Mouse (Mus musculus) neural tube, embryonic 15.5 days (tissue): ENCODE results near the gene Cartpt. TPM values are rescaled to one million over a fixed set of nuclear protein-coding genes. Genes with fewer than 3 reads are reported as not detected.
"Not testable (repeated sequence)": the region's sequence is repeated elsewhere in the genome, so short reads cannot be mapped to it uniquely, and the experiment has no call there.

Experiments used
- ATAC-seq: fragments of 200-750 bp; cut with Nextera tagmentation; 2 replicates; pipeline ENCODE4 v1.8.0; 2017; ENCODE audit warnings: mild to moderate bottlenecking, moderate TSS enrichment, moderate library complexity; ENCODE audit not compliant: low FRiP score
- H3K27ac ChIP-seq: fragments of 300-500 bp; sonication (generic); replicated peaks from 2 replicates; pipeline ENCODE4 v1.5.1; 2015; ENCODE audit warnings: mild to moderate bottlenecking, inconsistent platforms
- H3K27me3 ChIP-seq: fragments of 300-500 bp; sonication (generic); replicated peaks from 2 replicates; pipeline ENCODE4 v1.6.1; 2015; ENCODE audit warnings: inconsistent platforms
- H3K36me3 ChIP-seq: fragments of 300-500 bp; sonication (generic); 2 replicates; pipeline ENCODE4 v1.6.1; 2015; ENCODE audit warnings: inconsistent platforms
- H3K4me1 ChIP-seq: fragments of 300-500 bp; sonication (generic); 2 replicates; pipeline ENCODE4 v1.6.1; 2015; ENCODE audit warnings: inconsistent platforms
- H3K4me2 ChIP-seq: fragments of 300-500 bp; sonication (generic); 2 replicates; pipeline ENCODE4 v1.6.1; 2015; ENCODE audit warnings: inconsistent platforms, mild to moderate bottlenecking, moderate library complexity
- H3K4me3 ChIP-seq: fragments of 300-500 bp; sonication (generic); replicated peaks from 2 replicates; pipeline ENCODE4 v1.5.1; 2015; ENCODE audit warnings: mild to moderate bottlenecking, inconsistent platforms
- H3K9ac ChIP-seq: fragments of 300-500 bp; sonication (generic); replicated peaks from 2 replicates; pipeline ENCODE4 v1.6.1; 2015; ENCODE audit warnings: mild to moderate bottlenecking, inconsistent platforms
- H3K9me3 ChIP-seq: fragments of 300-500 bp; sonication (generic); replicated peaks from 2 replicates; pipeline ENCODE4 v1.6.1; 2016; ENCODE audit warnings: inconsistent platforms
- WGBS: fragments of 180-500 bp; shearing (Covaris S2); methylation state at CpG from one replicate; pipeline ENCODE4 v1.1.7; 2015; ENCODE audit warnings: mixed read lengths; 5-methylcytosine and 5-hydroxymethylcytosine counted together
- polyA plus RNA-seq: library from polyadenylated mRNA; unstranded; fragments of >200 nt; fragmentation: Nextera tagmentation; extraction: Ambion mirVana; gene quantifications from 2 replicates; pipeline ENCODE4 v1.2.1, GENCODE M21; 2015

Cartpt gene
- polyA plus RNA-seq, 1 experiment from 2014 or later: 86.7 TPM

- Histone ChIP-seq H3K4me2 (peak overlapping the region; percentile 67), H3K27ac (no peak overlapping the region), H3K27me3 (peaks cover 33% of the 10 kb centered on the region), H3K9me3 (no peaks in the 10 kb centered on the region), H3K9ac (peak overlapping the region; percentile 33), H3K4me3 (peak overlapping the region; percentile 40), H3K4me1 (peaks cover 14% of the 10 kb centered on the region), H3K36me3 (no peaks in the 10 kb centered on the region)
- WGBS: 6% methylated on average over 38 of the region's 38 CpGs
- peak; percentile 31; the same call in 1 of the 2 replicates for ATAC-seq
These were observed 978 bp downstream of the Cartpt start for GRCm38 (mm10) chr13:99899670-99900556.

- 20% methylated on average over 14 of the region's 14 CpGs for WGBS
These were observed 2.1 kb downstream of the Cartpt start for GRCm38 (mm10) chr13:99898816-99899215.

DNA sequence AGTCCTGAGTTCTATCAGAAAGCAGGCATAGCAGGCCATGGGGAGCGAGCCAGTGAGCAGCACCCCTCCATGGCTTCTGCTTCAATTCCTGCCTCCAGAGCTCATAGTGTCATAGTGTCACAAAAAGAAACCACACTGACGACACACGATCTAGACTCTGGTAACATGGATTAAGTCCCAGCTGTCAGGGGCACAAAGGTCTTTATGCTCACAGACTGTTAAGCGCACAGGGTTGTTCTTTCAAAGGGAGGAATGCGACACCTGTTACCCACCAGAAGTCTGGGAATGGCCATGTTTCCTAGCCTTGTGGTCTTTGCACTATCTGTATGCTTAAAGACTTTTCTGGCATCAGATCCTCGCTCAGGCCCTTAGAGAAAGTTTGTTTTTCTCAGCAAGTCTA is 15.3 kb downstream of the Cartpt start:
- Histone ChIP-seq H3K27me3 (no peaks in the 10 kb centered on the region), H3K36me3 (no peaks in the 10 kb centered on the region), H3K4me2 (no peak overlapping the region), H3K9me3 (no peaks in the 10 kb centered on the region), H3K4me1 (no peaks in the 10 kb centered on the region), H3K4me3 (no peak overlapping the region), H3K9ac (no peak overlapping the region), H3K27ac (no peak overlapping the region)
- WGBS: 80% methylated on average over 6 of the region's 6 CpGs
- no peak for ATAC-seq

More at GRCm38 (mm10) chr13:99898816-99899215, 2.1 kb downstream of the Cartpt start:
- Histone ChIP-seq H3K27ac (no peak overlapping the region), H3K4me3 (no peak overlapping the region), H3K36me3 (no peaks in the 10 kb centered on the region), H3K4me2 (peak overlapping the region; percentile 28), H3K4me1 (peaks cover 14% of the 10 kb centered on the region), H3K27me3 (peaks cover 33% of the 10 kb centered on the region), H3K9me3 (no peaks in the 10 kb centered on the region), H3K9ac (no peak overlapping the region)
- ATAC-seq: no peak

GRCm38 (mm10) chr13:99881774-99882173 is 19.1 kb downstream of the Cartpt start:
- not testable (repeated sequence) for H3K9ac ChIP-seq, H3K9me3 ChIP-seq, H3K27me3 ChIP-seq, ATAC-seq, H3K4me2 ChIP-seq, H3K4me3 ChIP-seq, H3K27ac ChIP-seq, H3K36me3 ChIP-seq, H3K4me1 ChIP-seq
- WGBS: 74% methylated on average over 8 of the region's 8 CpGs

DNA sequence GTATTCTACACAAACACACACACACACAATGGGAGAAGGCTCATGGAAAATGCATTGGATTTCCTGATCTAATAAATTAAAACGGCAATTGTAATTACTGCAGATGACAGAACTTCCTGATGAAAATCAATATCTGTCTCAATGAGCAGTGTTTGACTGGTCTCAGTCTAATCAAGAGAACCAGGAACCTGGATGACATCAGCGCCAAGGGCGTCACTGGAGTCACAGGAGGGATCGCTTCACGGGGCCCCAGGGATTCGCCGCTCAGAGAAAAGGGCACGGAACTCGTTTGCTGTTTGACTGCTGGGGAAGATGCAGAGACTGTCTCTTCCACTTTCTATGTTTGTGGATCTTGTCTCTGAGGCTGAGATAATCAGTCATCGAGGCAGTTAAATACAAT is 21.2 kb downstream of the Cartpt start:
- Histone ChIP-seq H3K4me3 (no peak overlapping the region), H3K27ac (0 out of 2 replicates have a peak overlapping the region, but pooled peaks have one; percentile 28), H3K4me1 (peaks cover 2% of the 10 kb centered on the region; the same call in 1 of the 2 replicates), H3K36me3 (no peaks in the 10 kb centered on the region), H3K9me3 (no peaks in the 10 kb centered on the region), H3K27me3 (no peaks in the 10 kb centered on the region), H3K4me2 (no peak overlapping the region), H3K9ac (no peak overlapping the region)
- 68% methylated on average over 10 of the region's 10 CpGs for WGBS
- ATAC-seq: no peak

DNA sequence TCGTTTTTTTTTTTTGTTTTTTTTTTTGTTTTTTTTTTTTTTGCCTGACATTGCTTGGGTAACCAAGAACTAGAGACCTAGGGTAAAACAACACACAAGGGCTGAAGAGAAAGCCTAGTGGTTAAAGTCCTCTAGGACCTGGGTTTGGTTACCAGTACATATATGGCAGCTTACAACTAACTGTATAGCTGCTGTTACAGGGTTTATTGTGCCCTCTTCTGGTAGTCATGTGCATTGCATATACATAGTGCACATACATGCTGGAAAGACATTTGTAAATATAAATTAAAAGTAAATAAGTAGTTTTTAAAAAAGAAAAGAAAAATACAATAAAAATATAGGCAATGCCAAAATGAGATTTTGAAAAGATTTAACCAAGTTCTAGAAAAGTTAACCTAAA is 28.8 kb downstream of the Cartpt start:
- no peak overlapping the region for H3K4me3 ChIP-seq
- no peak for ATAC-seq
- H3K27ac ChIP-seq: no peak overlapping the region

GRCm38 (mm10) chr13:99868438-99868837 is 32.5 kb downstream of the Cartpt start:
- Histone ChIP-seq H3K27ac (no peak overlapping the region), H3K4me1 (no peaks in the 10 kb centered on the region), H3K36me3 (no peaks in the 10 kb centered on the region), H3K27me3 (no peaks in the 10 kb centered on the region), H3K4me2 (no peak overlapping the region), H3K9ac (no peak overlapping the region), H3K4me3 (no peak overlapping the region), H3K9me3 (no peaks in the 10 kb centered on the region)
- WGBS: 96% methylated on average over 6 of the region's 6 CpGs
- ATAC-seq: no peak

More for the DNA sequence above, 28.8 kb downstream of the Cartpt start:
- 75% methylated on average over 1 of the region's 1 CpGs for WGBS
- Histone ChIP-seq H3K4me2 (no peak overlapping the region), H3K9me3 (no peaks in the 10 kb centered on the region), H3K4me1 (no peaks in the 10 kb centered on the region), H3K36me3 (no peaks in the 10 kb centered on the region), H3K27me3 (no peaks in the 10 kb centered on the region), H3K9ac (no peak overlapping the region)

DNA sequence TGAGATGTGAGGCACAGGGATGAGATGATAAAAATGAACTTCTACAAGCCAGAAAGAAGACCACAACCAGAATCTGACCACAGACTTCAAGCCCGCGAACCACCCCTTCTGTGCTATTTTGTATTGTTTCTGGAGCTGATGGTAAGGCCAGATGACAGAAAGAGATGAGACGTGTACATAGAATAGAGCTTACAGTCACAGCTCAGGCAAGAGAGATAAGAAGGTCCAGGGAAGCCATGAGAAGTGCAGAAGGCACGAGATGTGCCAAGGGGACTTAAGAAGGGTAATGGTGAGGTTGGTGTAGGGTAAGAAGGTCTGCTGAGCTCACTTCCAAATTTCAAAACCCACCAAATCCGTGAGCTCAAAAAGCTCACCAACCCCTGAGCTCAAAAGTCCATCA is 36.6 kb downstream of the Cartpt start:
- Histone ChIP-seq H3K36me3 (no peaks in the 10 kb centered on the region), H3K27me3 (no peaks in the 10 kb centered on the region), H3K27ac (no peak overlapping the region), H3K4me2 (no peak overlapping the region), H3K9ac (no peak overlapping the region), H3K9me3 (no peaks in the 10 kb centered on the region), H3K4me1 (no peaks in the 10 kb centered on the region), H3K4me3 (no peak overlapping the region)
- ATAC-seq: no peak
- 86% methylated on average over 5 of the region's 5 CpGs for WGBS

GRCm38 (mm10) chr13:99860670-99861069 is 40.2 kb downstream of the Cartpt start:
- H3K36me3 ChIP-seq: no peaks in the 10 kb centered on the region
- no peak overlapping the region for H3K9ac ChIP-seq
- H3K4me2 ChIP-seq: no peak overlapping the region
- H3K4me3 ChIP-seq: no peak overlapping the region
- no peaks in the 10 kb centered on the region for H3K9me3 ChIP-seq
- 95% methylated on average over 3 of the region's 3 CpGs for WGBS
- no peak for ATAC-seq
- H3K27ac ChIP-seq: no peak overlapping the region
- H3K27me3 ChIP-seq: no peaks in the 10 kb centered on the region
- no peaks in the 10 kb centered on the region for H3K4me1 ChIP-seq

- no peaks in the 10 kb centered on the region for H3K9me3 ChIP-seq
- no peaks in the 10 kb centered on the region for H3K4me1 ChIP-seq
- no peaks in the 10 kb centered on the region for H3K27me3 ChIP-seq
- ATAC-seq: no peak; the same call in 1 of the 2 replicates
- 0% methylated on average over 1 of the region's 1 CpGs for WGBS
- H3K4me2 ChIP-seq: no peak overlapping the region
- no peak overlapping the region for H3K27ac ChIP-seq
- H3K9ac ChIP-seq: no peak overlapping the region
- no peaks in the 10 kb centered on the region for H3K36me3 ChIP-seq
- no peak overlapping the region for H3K4me3 ChIP-seq
These were observed 41.8 kb downstream of the Cartpt start for GRCm38 (mm10) chr13:99859082-99859481.

DNA sequence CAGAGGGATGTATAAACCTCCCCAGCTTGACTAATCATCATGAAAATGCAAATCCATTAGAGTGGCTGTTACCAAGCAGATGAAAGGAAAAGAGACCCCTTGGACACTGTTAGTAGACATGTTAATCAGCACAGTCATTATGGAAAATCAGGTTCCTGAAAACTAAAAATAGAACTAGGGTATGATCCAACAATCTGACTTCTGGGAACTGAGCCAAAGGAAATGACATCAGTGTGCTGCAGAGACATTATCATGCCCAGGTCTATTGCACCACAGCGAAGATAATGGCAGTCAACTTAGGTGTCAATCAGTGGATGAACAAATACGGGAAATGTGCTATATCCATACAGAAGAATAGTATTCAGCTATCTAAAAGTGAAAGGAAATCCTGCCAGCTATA is 43.0 kb downstream of the Cartpt start:
- ATAC-seq: no peak
- H3K4me3 ChIP-seq: no peak overlapping the region
- H3K4me1 ChIP-seq: no peaks in the 10 kb centered on the region
- no peaks in the 10 kb centered on the region for H3K36me3 ChIP-seq
- H3K9ac ChIP-seq: no peak overlapping the region
- no peak overlapping the region for H3K27ac ChIP-seq
- no peaks in the 10 kb centered on the region for H3K9me3 ChIP-seq
- no peak overlapping the region for H3K4me2 ChIP-seq
- 71% methylated on average over 2 of the region's 2 CpGs for WGBS
- no peaks in the 10 kb centered on the region for H3K27me3 ChIP-seq

DNA sequence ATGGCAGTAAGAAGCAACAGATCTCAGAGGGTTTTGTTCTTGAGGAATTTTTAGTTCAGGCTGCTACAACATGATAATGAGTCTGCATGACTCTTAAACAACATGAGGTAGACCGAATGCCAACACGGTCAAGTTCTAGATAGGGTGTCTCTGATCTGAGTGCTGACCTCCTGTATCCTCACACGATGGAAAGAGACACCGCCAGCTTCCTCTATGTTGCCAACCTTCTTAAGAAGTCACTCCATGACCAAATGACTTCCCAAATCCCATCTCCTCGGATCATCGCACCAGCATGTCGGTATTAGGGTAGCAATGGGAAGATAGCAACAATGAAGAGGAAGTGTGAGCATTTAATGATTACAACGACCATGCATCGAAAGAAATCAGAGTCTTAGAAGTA is 43.6 kb downstream of the Cartpt start:
- Histone ChIP-seq H3K9ac (no peak overlapping the region), H3K4me1 (no peaks in the 10 kb centered on the region), H3K27me3 (no peaks in the 10 kb centered on the region), H3K4me2 (no peak overlapping the region), H3K36me3 (no peaks in the 10 kb centered on the region), H3K27ac (no peak overlapping the region), H3K4me3 (no peak overlapping the region), H3K9me3 (no peaks in the 10 kb centered on the region)
- WGBS: 85% methylated on average over 9 of the region's 9 CpGs
- ATAC-seq: no peak
